Mouse (Mus musculus) left cerebral cortex, postnatal 25 days (tissue): ENCODE measurements around the gene Dcaf17. TPM values are rescaled to one million over a fixed set of nuclear protein-coding genes. Genes with fewer than 3 reads are reported as not detected.

Experiments used
- DNase-seq, 2 experiments: peaks; one replicate each; pipeline ENCODE4 v3.0.0; 2022; ENCODE audit warnings: low spot score in 2 of 2, mixed read lengths in 1 of 2
- intact Hi-C: fragments of 180-260 bp; cut with DNase I; formaldehyde crosslinking; loops from one replicate; pipeline ENCODE4 v1.15.1; 2025
- total RNA-seq, 2 experiments: library from RNA; stranded (reverse); gene quantifications; 2 replicates each; pipeline ENCODE4 v1.2.3; 2021

Gene Dcaf17
- total RNA-seq, 2 experiments from 2014 or later = 11.6 to 16.9 TPM

DNA sequence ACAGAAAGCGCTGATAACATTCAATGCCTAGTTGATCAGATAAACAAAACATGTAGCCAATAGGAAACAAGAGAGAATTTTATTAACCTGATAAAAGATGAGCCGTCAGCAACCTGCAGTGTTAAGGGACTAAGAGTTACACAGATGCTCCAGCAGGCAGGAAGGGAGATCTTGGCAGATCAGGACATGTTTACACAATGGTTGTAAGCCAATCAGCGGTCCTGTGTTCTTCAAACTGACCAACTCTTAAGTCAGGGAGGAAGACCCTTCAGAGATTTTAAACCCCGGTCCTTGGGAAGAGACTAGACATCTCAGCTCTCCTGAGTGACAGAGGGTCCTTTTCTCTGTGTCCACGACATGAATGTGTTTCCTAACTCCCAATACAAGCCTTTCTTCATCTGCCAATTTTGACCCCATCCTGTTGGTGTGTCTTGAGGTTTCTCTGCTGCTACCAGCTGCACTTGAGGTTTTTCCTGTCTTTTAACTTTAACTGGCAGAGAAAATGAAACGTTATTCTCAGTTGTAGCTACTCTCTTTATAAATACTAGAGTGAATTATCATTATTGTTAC lies 8.3 kb upstream of the Dcaf17 start:
- intact Hi-C loops = no loop called here

DNA sequence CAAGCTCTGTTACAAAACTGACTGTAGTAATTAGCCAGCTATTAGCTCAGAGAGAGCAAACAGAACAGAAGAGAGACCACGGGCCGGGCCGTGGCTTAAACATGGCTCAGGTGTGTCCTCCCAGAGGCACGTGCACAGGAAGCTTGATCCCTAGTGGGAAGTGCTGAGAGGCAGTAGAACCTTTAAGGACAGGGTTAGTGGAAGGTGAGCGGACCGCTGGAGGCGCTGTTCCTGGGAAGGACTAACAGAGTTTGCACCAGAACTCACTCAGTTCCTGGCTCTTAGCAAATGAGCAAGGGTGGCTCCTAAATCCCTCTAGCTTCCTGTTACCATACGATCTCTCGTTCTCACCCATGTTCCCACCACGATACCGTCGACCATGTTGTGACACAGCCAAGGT lies 6.2 kb upstream of the Dcaf17 start:
- no peak for DNase-seq
- intact Hi-C loops = no loop called here

More for the DNA sequence above, 8.3 kb upstream of the Dcaf17 start:
- DNase-seq = no peak

DNA sequence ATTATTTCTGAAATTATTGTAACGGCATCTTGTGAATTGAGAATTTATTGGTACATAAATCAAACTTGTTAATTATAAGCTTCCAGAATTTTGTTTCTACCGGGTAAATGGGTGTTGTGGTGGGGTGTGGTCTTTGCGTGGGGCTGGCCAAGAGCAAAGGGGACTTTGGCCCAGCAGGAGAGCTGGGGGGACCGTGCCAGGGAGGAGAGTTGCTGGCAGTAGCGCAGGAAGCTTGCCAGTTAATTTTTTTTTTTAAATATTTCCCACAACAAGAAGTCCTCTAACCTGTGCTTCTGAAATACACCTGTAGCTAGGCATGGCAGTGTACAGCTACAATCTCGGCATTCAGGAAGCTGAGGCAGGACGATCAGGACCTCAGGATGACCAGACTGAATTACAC lies 4.6 kb upstream of the Dcaf17 start:
- intact Hi-C loops = no loop called here
- no peak for DNase-seq

DNA sequence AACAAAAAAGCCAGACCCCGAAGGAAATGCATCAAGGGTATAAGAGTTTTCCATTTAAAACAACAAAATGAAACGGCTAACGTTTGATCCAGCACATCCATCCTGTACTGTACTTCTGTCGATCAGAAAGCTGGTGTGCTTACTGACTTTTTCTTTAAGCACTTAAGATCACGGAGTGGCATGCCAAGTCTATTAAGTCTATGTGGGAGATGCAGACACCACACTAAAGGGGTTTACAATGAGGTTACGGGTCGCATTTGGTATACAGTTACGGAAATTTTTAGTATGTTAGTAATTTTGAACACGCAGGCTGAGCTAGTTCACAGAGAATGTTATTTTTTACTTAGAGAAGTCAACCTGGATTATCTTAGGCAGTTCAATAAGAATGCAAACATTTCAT lies 412 bp upstream of the Dcaf17 start:
- intact Hi-C loops = no loop called here

DNA sequence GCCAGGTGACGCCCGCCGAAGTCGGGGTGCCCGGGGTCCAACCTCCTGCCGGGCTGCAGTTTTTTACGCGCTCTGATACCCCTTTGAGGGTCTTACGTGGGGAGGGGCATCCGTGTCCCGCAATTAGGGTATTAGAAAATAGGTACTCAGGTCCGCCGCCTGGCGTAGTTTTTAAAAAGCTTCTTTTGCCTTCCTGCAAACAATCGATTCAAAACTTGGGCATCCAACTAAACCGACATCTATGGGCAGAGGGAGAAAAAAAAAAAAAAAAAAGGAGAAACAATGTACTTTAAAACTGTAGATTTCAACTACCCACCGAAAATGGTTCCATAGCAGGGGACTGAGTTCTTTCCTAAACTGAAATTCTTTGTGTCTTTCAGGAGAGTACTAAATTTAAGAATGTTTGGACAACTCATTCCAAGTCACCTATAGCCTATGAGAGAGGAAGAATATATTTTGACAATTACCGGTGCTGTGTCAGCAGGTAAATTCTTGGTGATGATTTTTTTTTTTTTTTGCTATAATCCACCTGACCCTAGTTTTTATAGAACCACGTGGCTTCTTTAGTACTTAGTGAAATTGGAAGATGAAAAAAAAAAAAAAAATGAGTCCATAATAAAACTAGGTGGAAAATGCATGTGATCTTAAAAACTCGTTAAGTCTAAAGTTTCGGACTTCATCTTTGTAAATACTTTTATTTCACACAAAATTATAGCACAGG lies 1.1 kb downstream of the Dcaf17 start:
- DNase-seq = no peak
- intact Hi-C loops = no loop called here

More for the DNA sequence above, 412 bp upstream of the Dcaf17 start:
- DNase-seq = peak in 1 of 2 experiments; percentile 17

DNA sequence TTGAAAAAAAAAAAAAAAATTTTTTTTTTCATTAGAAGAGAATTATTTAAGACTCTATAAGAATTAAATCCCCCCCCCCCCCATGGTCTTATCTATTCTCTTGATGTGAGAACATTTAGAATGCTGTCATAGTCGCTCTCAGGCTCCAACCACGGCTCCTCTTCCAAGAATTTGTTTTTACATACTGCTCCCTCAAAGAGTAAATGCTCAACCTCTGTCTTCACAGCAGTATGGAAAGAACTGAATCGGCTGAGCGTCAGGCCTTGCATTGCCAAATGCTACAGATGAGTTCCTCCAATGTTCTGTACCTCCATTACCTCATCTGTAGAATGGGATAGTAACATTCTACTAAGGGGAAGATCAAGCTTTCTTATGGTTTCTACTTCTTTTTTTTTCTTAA lies 16.5 kb downstream of the Dcaf17 start:
- no peak for DNase-seq
- intact Hi-C loops = no loop called here

DNA sequence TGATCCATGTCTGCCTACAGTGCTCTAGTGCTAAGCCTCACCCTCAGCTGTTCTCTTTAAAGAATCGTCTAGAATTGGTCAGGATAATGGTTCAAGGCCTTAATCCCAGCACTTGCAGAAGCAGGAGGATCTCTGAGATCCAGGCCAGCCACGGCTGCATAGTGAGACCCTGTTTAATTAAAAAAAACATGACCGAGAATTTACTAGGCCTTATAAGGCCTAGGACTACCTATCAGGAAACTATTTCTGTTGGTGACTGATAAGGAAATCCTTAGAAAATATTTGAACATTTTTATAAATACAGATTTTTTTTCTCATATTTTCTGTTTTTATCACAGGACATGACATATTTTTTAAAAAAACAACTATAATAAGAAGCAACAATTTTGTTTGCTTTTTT lies 18.2 kb downstream of the Dcaf17 start:
- no peak for DNase-seq
- intact Hi-C loops = no loop called here

DNA sequence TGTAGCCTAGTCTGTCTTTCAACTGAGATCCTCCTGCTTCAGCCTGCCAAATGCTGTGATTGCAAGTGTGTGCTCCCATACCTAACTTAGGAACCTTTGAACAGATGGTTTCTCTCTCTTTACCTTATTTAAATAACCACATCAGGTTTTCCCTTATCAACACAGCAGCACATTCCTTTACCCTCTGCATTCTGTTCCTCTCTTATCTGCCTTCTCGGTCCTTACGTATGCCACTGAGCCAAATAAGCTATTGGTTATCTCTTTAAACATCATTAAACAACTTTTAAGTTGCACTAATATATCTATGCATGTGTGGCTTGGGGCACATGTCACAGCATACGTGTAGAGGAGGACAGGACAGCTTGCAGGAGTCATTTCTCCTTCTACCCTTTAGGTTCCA lies 18.7 kb downstream of the Dcaf17 start:
- intact Hi-C loops = no loop called here
- no peak for DNase-seq

DNA sequence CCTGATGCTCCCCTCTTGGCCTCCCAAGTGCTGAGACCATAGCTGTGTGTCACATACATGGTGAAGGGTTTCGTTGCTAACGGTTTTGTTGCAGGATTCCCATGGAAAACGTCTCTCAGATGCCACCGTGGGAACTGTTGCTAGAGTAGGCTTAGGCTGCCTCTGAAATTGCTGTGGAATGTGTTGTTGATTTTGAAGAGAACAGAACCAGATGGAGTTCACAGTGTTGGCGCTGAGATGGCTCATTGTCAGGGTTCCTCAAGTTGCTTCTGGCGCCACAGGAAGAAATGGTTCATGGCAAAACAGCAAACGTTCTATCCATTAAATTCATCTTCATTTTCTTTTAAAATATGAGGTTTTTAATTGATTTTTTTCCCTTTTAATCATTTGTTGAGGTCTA lies 27.3 kb downstream of the Dcaf17 start:
- DNase-seq = peak in 1 of 2 experiments; percentile 17
- intact Hi-C loops = no loop called here

DNA sequence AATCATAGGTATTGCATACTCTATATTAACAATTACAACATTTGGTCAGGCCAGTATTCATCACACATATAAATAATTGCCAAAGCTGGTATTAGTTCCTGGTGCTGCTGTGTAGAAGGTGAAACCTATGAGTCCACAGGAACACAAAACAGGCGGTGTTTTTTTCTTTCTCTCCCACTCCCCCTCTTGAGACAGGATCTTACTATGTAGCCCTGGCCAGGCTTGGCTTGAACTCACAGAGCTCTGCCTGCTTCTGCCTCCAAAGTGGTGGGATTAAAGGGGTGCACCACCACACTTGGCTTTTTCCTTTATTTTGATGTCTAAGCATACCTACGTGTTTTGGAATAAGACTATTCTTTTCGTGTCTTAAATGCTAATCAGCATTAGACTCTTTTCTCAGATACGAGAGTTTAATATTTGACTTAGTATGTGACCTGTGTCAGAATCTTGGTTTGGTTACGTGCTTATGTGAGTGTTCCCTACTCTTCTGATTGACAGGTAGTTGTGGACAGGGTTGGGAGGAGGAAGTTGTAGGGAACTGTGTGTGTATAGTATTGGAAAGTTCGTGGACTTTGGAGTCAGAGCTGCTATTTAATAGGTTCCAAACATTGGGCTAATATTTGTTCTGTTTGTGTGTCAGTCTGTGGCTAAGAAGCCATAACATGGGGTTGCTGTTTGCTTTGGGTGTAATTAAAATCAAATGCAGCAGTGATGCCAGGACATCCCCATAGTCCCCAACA lies 28.5 kb downstream of the Dcaf17 start:
- intact Hi-C loops = no loop called here

DNA sequence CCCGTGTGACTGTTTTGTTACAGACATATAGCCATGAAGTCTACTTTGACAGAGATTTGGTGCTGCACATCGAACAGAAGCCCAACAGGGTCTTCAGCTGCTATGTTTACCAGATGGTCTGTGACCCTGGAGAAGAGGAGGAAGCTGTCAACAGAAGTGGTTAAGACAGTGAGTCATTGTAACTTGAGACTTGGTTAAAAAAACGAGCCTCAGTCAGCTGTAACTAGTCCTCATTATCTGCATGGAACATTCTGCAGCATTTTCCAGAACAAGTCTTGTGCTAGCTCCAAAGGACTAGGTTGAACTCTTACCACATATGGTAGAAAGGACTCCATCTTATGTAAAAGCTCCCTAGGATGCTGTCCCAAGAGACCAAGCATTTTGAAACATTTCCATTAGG lies 34.6 kb downstream of the Dcaf17 start:
- intact Hi-C loops = no loop called here
- no peak for DNase-seq

More for the DNA sequence above, 28.5 kb downstream of the Dcaf17 start:
- no peak for DNase-seq

DNA sequence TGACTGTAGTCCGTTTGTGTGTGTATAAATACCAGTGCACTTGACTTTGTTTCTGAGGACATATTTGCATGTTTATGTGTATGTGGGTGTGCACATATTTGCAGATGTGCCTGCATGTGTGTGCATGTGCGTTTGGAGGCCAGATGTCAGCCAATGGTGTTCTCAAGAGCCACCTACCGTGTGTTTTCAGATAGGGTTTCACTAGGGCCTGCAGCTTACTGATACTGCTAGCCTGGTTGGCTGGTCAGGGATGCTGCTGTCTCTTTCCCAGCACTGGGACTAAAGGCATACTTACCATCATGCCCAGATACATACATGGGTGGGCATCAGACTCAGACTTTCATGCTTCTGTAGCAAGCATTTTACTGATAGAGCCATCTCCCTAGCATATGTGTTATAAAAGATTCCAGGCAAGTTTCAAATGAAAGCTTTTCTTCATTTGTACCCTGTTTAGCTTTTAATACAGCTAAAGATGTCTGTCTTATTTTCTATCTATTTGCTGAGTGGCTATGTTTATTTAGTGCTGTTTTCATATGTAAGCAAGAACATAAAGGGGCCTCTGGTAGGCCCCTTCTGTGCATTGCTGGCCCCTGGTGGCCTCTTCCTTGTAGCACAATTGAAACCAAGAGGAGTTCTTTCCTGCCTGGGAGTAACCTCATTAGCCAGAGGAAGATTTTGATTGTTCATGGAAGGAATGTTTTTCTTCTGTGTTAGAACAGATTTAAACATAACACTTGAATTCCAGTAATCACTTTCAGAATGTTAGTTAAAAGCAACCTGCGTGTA lies 35.7 kb downstream of the Dcaf17 start:
- DNase-seq = no peak
- intact Hi-C loops = no loop called here

DNA sequence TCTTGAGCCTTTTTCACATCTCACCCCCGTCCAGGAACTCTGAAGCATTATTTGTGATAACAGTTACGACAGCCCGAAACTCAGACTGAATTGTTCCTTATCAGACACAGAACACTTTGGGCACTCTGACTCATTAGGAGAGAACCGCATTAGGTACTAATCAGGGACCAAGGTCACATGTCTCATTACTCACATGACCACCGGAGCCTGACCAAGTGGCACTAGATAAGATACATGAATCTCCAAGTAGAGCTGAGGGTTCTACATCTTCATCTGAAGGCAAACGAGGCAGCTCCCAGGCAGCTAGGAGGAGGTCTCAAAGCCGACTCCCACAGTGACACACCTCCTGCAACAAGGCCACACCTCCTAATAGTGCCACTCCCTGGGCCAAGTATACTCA lies 41.0 kb downstream of the Dcaf17 start:
- DNase-seq = no peak
- intact Hi-C loops = no loop called here

DNA sequence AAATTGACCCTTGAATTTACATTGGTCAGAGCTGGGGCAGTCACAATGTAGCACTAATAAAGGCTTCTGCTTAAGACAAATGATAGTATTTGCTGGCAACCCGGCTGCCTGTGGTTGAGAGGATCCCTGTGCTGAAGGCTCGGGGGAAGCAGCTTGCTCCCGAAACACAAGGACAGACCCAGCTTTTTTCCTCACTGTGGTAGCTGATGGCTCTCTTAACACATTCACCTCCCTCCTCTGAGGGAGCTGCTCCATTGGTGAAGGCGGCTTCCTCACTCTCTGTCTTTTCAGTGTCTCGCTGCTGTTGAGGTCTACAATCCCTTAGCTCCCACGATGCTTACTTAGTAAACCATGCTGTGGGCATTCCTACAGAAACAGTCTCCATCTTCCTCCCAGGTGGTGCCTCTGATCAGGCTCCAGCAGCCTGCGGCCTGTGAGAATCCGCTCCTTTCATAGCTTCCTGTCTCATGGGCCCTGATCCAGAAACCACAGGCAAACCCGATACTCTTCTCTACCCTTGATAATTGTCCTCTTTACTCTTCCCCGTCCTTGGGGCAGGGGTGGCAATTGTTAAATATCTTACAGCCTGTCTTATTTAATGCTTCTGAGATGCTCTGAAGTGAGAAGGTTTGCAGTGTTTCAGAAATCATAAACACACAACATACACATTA lies 47.6 kb downstream of the Dcaf17 start:
- DNase-seq = no peak
- intact Hi-C loops = no loop called here

DNA sequence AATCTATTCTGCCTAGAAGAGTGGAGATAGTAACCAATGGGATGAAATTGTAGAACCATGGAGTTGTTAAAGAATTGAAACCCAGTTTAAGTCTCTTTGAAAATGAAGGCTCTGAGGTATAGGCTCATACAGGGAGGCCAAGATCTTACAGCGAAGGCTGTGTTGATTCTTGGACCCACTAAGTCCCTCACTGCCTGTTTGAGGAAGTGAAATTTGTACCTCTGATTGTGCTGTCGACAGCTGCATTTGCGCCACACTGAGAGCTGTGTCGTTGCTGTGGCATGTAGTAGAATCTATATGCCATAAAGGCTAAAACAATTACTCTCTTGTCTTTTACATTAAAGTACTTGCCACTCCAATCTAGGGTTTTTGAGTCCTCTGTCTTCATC lies 48.2 kb downstream of the Dcaf17 start:
- intact Hi-C loops = no loop called here
- DNase-seq = no peak

DNA sequence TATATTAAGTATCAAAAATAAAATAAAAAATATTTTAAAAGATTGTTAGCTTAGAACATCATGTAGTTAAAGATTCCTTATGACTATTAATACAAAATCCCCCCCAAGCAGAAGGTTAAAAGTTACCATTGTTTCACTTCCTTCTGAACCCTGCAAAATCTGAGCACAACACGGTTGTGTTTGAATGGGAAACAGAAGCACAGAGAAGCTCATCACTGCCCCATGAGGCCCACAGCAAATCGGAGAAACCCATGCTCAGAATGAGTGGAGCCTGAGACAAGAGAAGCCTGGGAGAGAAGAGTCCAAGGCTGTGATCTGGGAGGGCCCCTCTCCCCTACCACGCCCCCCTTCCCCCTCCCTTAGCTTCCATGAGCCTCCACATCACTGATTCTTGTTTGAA lies 49.6 kb downstream of the Dcaf17 start:
- DNase-seq = no peak
- intact Hi-C loops = no loop called here

DNA sequence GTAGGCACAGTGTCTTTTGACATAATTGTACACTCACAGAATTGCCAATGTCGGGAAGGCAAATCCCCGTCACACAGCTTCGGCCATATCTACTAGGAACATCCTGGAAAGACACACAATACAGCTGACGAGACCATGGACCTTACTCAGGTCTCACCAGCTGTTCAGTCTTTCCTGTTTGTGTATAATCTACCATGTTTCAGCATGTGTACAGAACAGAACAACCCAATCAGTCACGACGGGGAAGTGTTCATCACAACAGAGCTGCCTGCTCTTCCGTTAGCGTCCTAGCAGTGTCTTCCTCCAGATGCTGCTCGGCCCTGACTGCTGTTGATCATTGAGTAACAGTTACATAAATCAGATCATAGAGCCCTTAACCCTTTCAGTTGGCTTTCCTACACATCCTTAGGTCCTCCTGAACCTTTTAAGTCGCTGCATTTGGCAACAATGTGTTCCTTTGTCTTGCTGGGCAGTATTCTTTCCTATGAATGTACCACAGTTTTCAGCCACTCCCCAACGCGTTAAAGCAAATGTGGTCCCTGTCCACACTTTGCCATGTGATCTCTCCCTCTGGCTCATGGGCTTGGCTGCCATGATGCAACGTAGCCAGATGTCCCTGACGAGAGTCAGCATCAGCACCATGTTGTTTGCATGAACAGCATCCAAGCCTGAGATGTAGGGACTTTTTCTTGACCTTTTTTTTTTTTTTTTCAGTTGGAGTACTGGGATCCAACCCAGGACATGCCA lies 50.5 kb downstream of the Dcaf17 start:
- DNase-seq = no peak
- intact Hi-C loops = no loop called here

DNA sequence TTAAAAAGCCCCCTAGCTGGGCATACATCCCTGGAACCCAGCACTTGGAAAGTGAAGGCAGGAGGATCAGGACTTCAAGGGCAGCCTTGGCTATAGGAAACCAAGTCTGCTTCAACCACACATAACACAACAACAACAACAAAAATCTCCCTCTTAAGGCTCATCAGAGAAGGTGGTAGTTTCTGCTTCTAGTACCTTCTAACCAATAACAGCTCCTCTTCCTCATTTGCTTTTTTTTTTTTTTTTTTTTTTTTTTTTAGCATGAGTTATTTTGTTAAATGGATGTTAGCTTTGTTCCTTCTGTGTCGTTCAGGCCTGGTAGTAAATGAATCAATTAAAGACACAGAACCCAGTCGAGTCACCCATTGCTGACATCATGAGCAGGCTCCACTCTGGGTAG lies 52.1 kb downstream of the Dcaf17 start:
- intact Hi-C loops = no loop called here

DNA sequence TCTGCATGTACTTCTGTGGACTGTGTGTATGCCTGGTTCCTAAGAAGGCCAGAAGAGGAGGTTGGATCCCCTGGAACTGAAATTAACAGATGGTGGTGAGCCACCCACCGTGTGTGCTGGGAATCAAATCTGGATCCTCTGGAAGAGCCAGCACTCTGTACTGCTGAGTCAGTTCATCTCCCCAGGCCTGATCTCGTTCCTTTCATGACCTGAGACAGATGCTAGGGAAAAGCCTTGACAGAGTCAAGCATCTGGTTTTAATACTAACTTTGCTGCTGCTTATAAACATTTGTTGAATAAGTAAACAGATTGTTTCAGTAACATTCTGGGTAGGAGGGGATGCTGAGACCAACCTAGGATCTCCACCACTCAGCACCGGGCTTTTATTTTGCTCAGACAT lies 53.4 kb downstream of the Dcaf17 start:
- no peak for DNase-seq
- intact Hi-C loops = no loop called here

More for the DNA sequence above, 52.1 kb downstream of the Dcaf17 start:
- DNase-seq = no peak
